Mouse (Mus musculus) G1E (cell line): Measurements from ENCODE around the gene Celf2.

Experiments used
- CTCF ChIP-seq: IDR thresholded peaks from 2 replicates; pipeline ENCODE4 v1.5.1; 2012; ENCODE audit warnings: low read depth, low read length, inconsistent platforms, mixed read lengths
- GATA2 ChIP-seq: IDR thresholded peaks from 2 replicates; pipeline ENCODE4 v1.6.1; 2012; ENCODE audit warnings: low read depth, low read length, inconsistent platforms, borderline replicate concordance
- POLR2AphosphoS5 ChIP-seq: IDR thresholded peaks from 2 replicates; pipeline ENCODE4 v1.6.1; 2012; ENCODE audit warnings: low read depth, low read length, inconsistent platforms; ENCODE audit not compliant: insufficient replicate concordance
- TAL1 ChIP-seq: conservative IDR thresholded peaks from 2 replicates; pipeline ENCODE4 v1.6.1; 2012; ENCODE audit warnings: low read depth, low read length, inconsistent platforms, mixed read lengths

DNA sequence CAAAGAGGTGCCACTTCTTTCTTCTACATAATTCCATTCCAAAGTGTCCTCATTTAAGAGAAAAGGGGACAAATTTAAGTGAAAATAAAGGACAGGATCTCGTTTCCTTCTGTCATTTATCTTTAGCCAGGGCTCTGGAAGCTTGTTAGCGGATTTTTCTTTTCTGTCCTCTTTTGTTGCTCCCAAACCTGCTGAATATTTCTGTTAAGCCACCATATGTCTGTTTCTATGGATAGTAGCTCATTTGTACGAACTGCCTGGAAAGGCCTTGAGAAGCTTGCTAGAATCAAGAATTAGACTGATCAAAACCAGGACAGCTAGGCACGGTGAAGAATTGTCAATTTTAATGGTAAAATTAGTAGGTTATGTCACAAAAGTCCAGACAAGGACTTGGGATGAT, 27.3 kb downstream of the Celf2 start:
- TF ChIP-seq CTCF (no peak), GATA2 (no peak), TAL1 (no peak), POLR2AphosphoS5 (no peak)
